Mouse (Mus musculus): ENCODE results near the gene Slc35e3. TPM values are rescaled to one million over a fixed set of nuclear protein-coding genes. Genes with fewer than 3 reads are reported as not detected.

Slc35e3 gene
- polyA plus RNA-seq, 1 experiment from 2014 or later = 22.2 TPM

GRCm38 (mm10) chr10:117755799-117756467, 9.8 kb upstream of the Slc35e3 start:
- Histone ChIP-seq H3K4me3 (no peak overlapping the region), H3K36me3 (peaks cover 98% of the 10 kb centered on the region)
- WGBS = 94% methylated on average over 11 of the region's 11 CpGs

GRCm38 (mm10) chr10:117755086-117755798, 9.1 kb upstream of the Slc35e3 start:
- DNase-seq (ENCODE audit: low spot score) = no peak
- Histone ChIP-seq H3K4me1 (replicated peaks) (no peaks in the 10 kb centered on the region), H3K4me3 (no peak overlapping the region), H3K27me3 (ENCODE audit: insufficient read depth, poor library complexity, severe bottlenecking) (no peaks in the 10 kb centered on the region), H3K36me3 (peaks cover 98% of the 10 kb centered on the region), H3K27ac (no peak overlapping the region), H3K9me3 (no peaks in the 10 kb centered on the region)
- 91% methylated on average over 13 of the region's 13 CpGs for whole genome bisulfite sequencing

More at GRCm38 (mm10) chr10:117755799-117756467, 9.8 kb upstream of the Slc35e3 start:
- no peaks in the 10 kb centered on the region for H3K4me1 ChIP-seq (replicated peaks)
- DNase-seq (ENCODE audit: low spot score) = no peak
- H3K27ac ChIP-seq = no peak overlapping the region
- no peaks in the 10 kb centered on the region for H3K9me3 ChIP-seq
- H3K27me3 ChIP-seq (ENCODE audit: insufficient read depth, poor library complexity, severe bottlenecking) = no peaks in the 10 kb centered on the region

DNA sequence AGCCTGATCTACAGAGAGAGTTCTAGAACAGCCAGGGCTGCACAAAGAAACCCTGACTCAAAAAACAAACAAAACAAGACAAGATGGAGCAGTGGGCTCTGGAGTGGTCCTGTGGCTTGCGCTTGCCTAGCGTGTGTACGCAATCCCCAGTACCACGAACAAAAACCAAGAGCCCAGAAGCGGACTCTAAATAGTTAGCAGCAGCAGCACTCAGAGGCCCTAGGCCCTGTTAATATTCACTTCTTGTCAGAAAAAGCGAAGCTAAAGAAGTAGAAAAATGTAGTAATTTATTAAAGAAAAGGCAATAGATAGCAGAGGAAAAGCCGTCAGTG, 8.4 kb upstream of the Slc35e3 start:
- Histone ChIP-seq H3K27ac (no peak overlapping the region), H3K4me1 (replicated peaks) (no peaks in the 10 kb centered on the region), H3K4me3 (no peak overlapping the region), H3K36me3 (peaks cover 98% of the 10 kb centered on the region), H3K9me3 (no peaks in the 10 kb centered on the region), H3K27me3 (ENCODE audit: insufficient read depth, poor library complexity, severe bottlenecking) (no peaks in the 10 kb centered on the region)
- 96% methylated on average over 7 of the region's 7 CpGs for WGBS
- no peak for DNase-seq (ENCODE audit: low spot score)

DNA sequence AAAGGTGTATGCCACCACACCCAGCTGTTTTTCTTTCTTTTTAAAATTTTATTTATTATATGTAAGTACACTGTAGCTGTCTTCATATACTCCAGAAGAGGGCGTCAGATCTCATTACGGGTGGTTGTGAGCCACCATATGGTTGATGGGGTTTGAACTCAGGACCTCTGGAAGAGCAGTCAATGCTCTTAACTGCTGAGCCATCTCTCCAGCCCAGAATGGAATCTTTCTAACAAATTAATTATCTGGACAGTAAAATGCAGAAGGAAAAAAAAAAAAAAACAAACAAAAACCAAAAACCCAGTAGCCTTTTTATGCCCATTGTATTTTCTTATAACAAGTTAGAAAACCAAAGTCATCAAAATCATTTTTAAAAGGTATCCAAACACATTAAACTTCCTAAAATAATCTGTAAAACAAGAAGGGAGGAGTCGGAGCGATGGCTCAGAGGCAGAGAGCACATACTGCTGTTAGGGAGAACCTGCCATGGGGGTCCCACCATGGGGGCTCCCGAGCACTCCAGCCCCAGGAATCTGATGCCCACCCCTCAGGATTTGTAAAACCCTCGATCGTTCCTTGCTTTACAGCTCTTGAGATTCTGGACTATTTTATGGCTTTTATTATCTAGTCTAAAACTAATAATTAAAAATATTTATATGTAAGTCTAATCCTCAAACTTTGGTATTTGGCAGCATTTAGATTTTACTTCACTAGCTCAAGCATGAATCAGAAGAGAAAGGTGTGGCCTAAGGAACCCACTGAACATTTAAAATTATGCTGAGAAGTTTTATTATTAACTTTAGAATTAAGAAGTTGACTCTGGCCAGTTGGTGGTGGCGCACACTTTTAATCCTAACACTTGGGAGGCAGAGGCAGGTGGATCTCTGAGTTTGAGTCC, 7.8 kb upstream of the Slc35e3 start:
- Histone ChIP-seq H3K36me3 (peaks cover 98% of the 10 kb centered on the region), H3K27me3 (ENCODE audit: insufficient read depth, poor library complexity, severe bottlenecking) (no peaks in the 10 kb centered on the region), H3K27ac (no peak overlapping the region), H3K9me3 (no peaks in the 10 kb centered on the region), H3K4me1 (replicated peaks) (no peaks in the 10 kb centered on the region), H3K4me3 (no peak overlapping the region)
- WGBS = 92% methylated on average over 8 of the region's 8 CpGs
- no peak for DNase-seq (ENCODE audit: low spot score)

- no peak for DNase-seq (ENCODE audit: low spot score)
- peaks cover 98% of the 10 kb centered on the region for H3K36me3 ChIP-seq
These were observed 6.9 kb upstream of the Slc35e3 start for GRCm38 (mm10) chr10:117752851-117753647.

GRCm38 (mm10) chr10:117752304-117752821, 6.2 kb upstream of the Slc35e3 start:
- no peaks in the 10 kb centered on the region for H3K4me1 ChIP-seq (replicated peaks)
- no peak overlapping the region for H3K27ac ChIP-seq
- peaks cover 98% of the 10 kb centered on the region for H3K36me3 ChIP-seq
- H3K4me3 ChIP-seq = no peak overlapping the region
- no peak for DNase-seq (ENCODE audit: low spot score)
- WGBS = 97% methylated on average over 7 of the region's 7 CpGs
- no peaks in the 10 kb centered on the region for H3K9me3 ChIP-seq
- H3K27me3 ChIP-seq (ENCODE audit: insufficient read depth, poor library complexity, severe bottlenecking) = no peaks in the 10 kb centered on the region

More at GRCm38 (mm10) chr10:117752851-117753647, 6.9 kb upstream of the Slc35e3 start:
- no peaks in the 10 kb centered on the region for H3K9me3 ChIP-seq
- WGBS = 94% methylated on average over 5 of the region's 5 CpGs
- H3K27me3 ChIP-seq (ENCODE audit: insufficient read depth, poor library complexity, severe bottlenecking) = no peaks in the 10 kb centered on the region
- no peak overlapping the region for H3K4me3 ChIP-seq
- H3K4me1 ChIP-seq (replicated peaks) = no peaks in the 10 kb centered on the region
- H3K27ac ChIP-seq = no peak overlapping the region

DNA sequence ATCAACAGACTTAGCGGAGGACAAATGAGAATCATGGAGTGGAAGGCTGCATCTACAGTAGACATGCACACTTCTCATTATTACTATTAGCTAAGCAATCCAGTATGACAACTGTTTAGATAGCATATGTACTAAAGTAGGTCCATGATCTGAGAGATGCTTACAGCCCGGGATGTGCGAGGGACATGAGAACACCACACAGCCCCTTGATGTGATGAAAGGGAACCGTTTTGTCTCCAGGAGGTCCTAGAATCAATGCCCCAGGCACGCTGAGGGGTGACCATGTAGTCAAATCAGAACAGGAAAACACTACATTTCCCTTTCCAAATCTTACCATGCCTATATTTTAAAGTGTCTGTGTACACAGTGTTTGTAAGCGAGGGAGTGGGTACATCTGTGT, 5.6 kb upstream of the Slc35e3 start:
- peaks cover 92% of the 10 kb centered on the region for H3K36me3 ChIP-seq
- no peaks in the 10 kb centered on the region for H3K9me3 ChIP-seq
- H3K4me1 ChIP-seq (replicated peaks) = no peaks in the 10 kb centered on the region
- no peak overlapping the region for H3K27ac ChIP-seq
- H3K27me3 ChIP-seq (ENCODE audit: insufficient read depth, poor library complexity, severe bottlenecking) = no peaks in the 10 kb centered on the region
- no peak overlapping the region for H3K4me3 ChIP-seq
- WGBS = 95% methylated on average over 6 of the region's 6 CpGs
- DNase-seq (ENCODE audit: low spot score) = no peak

DNA sequence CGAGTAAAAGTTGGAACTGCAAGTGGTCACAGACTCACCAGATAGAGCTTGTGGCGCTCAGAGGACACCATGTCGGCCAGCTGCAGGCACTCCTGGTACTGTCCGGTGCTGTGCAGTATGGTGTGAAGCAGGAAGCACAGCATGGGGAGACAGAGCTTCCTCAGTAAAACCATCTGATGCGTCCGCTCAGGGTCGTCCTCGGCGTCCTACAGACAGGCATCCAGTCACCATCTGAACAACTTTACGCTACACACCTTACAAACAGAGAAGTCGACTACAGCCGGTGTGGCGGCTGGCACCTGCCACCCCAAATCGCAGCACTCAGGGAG, 5.1 kb upstream of the Slc35e3 start:
- WGBS = 98% methylated on average over 14 of the region's 14 CpGs
- no peak overlapping the region for H3K4me3 ChIP-seq
- peaks cover 87% of the 10 kb centered on the region for H3K36me3 ChIP-seq

DNA sequence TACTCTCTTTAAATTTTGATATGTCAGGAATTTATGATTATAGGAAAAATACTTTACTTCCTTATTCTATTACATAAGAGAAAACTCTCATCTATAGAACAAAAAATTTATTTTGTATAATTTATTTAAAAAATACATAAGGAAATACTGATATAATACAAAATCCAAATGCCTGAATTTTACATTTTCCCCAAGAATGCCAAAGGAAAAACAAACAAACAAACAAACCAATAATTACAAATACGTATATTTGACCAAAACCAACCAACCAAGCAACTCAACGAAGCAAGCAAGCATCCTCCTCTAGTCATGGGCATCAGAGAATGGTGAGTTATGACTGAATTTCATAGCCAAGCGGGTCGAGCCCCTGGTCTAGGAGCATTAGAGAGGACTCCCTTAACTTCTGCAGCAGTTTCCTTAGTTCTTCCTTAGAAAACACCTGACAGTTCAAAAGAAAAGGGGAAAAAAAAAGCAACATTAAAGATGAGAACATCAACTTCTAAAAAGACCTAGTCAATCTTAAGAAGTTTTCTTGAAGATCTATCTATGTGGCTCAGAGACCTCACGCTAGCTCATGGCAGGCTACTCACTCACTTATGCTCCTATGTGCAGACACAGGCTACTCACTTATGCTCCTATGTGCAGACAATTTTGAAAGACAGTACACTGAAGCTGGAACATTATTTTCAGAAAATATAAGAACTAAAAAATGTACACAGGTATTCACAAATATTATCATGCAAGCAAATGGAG, 4.5 kb upstream of the Slc35e3 start:
- peaks cover 82% of the 10 kb centered on the region for H3K36me3 ChIP-seq
- H3K4me1 ChIP-seq (replicated peaks) = no peaks in the 10 kb centered on the region
- no peaks in the 10 kb centered on the region for H3K27me3 ChIP-seq (ENCODE audit: insufficient read depth, poor library complexity, severe bottlenecking)
- H3K9me3 ChIP-seq = no peaks in the 10 kb centered on the region
- H3K4me3 ChIP-seq = no peak overlapping the region
- H3K27ac ChIP-seq = no peak overlapping the region
- WGBS = 97% methylated on average over 5 of the region's 5 CpGs
- no peak for DNase-seq (ENCODE audit: low spot score)

More for the DNA sequence above, 5.1 kb upstream of the Slc35e3 start:
- no peak for DNase-seq (ENCODE audit: low spot score)
- Histone ChIP-seq H3K27ac (no peak overlapping the region), H3K4me1 (replicated peaks) (no peaks in the 10 kb centered on the region), H3K9me3 (no peaks in the 10 kb centered on the region), H3K27me3 (ENCODE audit: insufficient read depth, poor library complexity, severe bottlenecking) (no peaks in the 10 kb centered on the region)

- DNase-seq (ENCODE audit: low spot score) = no peak
- Histone ChIP-seq H3K27me3 (ENCODE audit: insufficient read depth, poor library complexity, severe bottlenecking) (no peaks in the 10 kb centered on the region), H3K9me3 (no peaks in the 10 kb centered on the region), H3K4me1 (replicated peaks) (peaks cover 7% of the 10 kb centered on the region), H3K36me3 (peaks cover 74% of the 10 kb centered on the region), H3K4me3 (no peak overlapping the region), H3K27ac (no peak overlapping the region)
- 94% methylated on average over 14 of the region's 14 CpGs for WGBS
These were observed 3.7 kb upstream of the Slc35e3 start for GRCm38 (mm10) chr10:117749787-117750343.

DNA sequence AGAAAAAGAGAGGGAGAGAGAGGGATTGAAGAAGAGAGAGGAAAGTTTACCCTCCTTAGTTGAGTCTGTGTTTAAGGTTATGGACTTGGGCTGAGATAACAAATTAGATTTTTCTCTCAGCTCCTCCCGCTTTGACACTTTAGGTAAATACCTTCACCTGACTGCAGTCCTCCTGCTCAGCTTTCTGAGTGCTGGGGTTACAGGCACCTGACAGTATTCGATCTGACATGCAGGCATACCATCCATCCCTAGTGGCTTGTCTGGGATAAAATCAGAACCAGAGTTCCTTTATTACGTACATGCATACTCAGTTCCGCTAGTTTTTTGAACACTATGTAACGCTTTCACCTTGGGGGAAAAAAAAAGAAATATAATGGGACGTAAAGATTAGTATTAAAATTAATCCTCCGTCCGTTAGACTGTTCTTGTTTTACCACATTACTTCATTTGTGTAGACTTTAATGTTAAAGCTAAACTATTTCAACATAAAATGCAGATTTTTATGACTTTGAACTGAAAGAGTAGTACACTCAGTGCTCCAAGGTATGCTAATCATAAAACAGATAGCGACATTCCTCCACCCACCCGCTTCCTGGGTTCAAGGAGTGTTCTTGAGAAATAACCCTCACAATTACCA, 3.0 kb upstream of the Slc35e3 start:
- Histone ChIP-seq H3K9me3 (no peaks in the 10 kb centered on the region), H3K27me3 (ENCODE audit: insufficient read depth, poor library complexity, severe bottlenecking) (no peaks in the 10 kb centered on the region), H3K4me1 (replicated peaks) (peaks cover 14% of the 10 kb centered on the region), H3K4me3 (no peak overlapping the region), H3K36me3 (peaks cover 67% of the 10 kb centered on the region), H3K27ac (no peak overlapping the region)
- no peak for DNase-seq (ENCODE audit: low spot score)
- 96% methylated on average over 10 of the region's 10 CpGs for WGBS
